Mouse (Mus musculus): ENCODE measurements around the gene Bphl. TPM values are rescaled to one million over a fixed set of nuclear protein-coding genes. Genes with fewer than 3 reads are reported as not detected.
"Not testable (repeated sequence)": the region's sequence is repeated elsewhere in the genome, so short reads cannot be mapped to it uniquely, and the experiment has no call there.

The Bphl gene
- total RNA-seq, 2 experiments from 2014 or later, result 89.7 to 98.7 TPM

- DNase-seq, result not testable (repeated sequence)
Observed at GRCm38 (mm10) chr13:34088201-34088649, 50.8 kb downstream of the Bphl start.

- DNase-seq, result no peak
Observed at GRCm38 (mm10) chr13:34088871-34089288, 51.5 kb downstream of the Bphl start.

GRCm38 (mm10) chr13:34089358-34089757, 52.0 kb downstream of the Bphl start:
- no peak for DNase-seq

GRCm38 (mm10) chr13:34095542-34096435, 58.4 kb downstream of the Bphl start:
- no peak for DNase-seq

- no peak for DNase-seq
Observed at GRCm38 (mm10) chr13:34096455-34096854, 59.1 kb downstream of the Bphl start.

- no peak for DNase-seq
Observed at GRCm38 (mm10) chr13:34097086-34097485, 59.7 kb downstream of the Bphl start.

GRCm38 (mm10) chr13:34100733-34101132, 63.3 kb downstream of the Bphl start:
- no peak for DNase-seq

- no peak for DNase-seq
Observed at GRCm38 (mm10) chr13:34101247-34101646, 63.9 kb downstream of the Bphl start.

GRCm38 (mm10) chr13:34101908-34102307, 64.5 kb downstream of the Bphl start:
- no peak for DNase-seq

- DNase-seq, result no peak
Observed at GRCm38 (mm10) chr13:34105364-34105763, 68.0 kb downstream of the Bphl start.

- DNase-seq, result no peak
Observed at GRCm38 (mm10) chr13:34106256-34106655, 68.9 kb downstream of the Bphl start.

- no peak for DNase-seq
Observed at GRCm38 (mm10) chr13:34106999-34107398, 69.6 kb downstream of the Bphl start.

GRCm38 (mm10) chr13:34109035-34109676, 71.8 kb downstream of the Bphl start:
- no peak for DNase-seq

GRCm38 (mm10) chr13:34109677-34110058, 72.3 kb downstream of the Bphl start:
- peak in 1 of 2 experiments; percentile 17 for DNase-seq

- no peak for DNase-seq
Observed at GRCm38 (mm10) chr13:34111019-34111418, 73.6 kb downstream of the Bphl start.

GRCm38 (mm10) chr13:34111878-34112277, 74.5 kb downstream of the Bphl start:
- DNase-seq, result no peak

- DNase-seq, result peak; percentile 63 to 71
Observed at GRCm38 (mm10) chr13:34112369-34113081, 75.1 kb downstream of the Bphl start.

GRCm38 (mm10) chr13:34113086-34113485, 75.7 kb downstream of the Bphl start:
- no peak for DNase-seq

GRCm38 (mm10) chr13:34114654-34115053, 77.3 kb downstream of the Bphl start:
- no peak for DNase-seq

- DNase-seq, result no peak
Observed at GRCm38 (mm10) chr13:34116508-34116907, 79.1 kb downstream of the Bphl start.

GRCm38 (mm10) chr13:34118816-34119215, 81.4 kb downstream of the Bphl start:
- no peak for DNase-seq

- DNase-seq, result no peak
Observed at GRCm38 (mm10) chr13:34119406-34119805, 82.0 kb downstream of the Bphl start.

GRCm38 (mm10) chr13:34120536-34120935, 83.1 kb downstream of the Bphl start:
- DNase-seq, result no peak

All from adrenal gland, postnatal 36 days (tissue).